Mouse (Mus musculus) retina, adult 2 months (tissue): ENCODE data around the gene Arhgef1.

Experiments used
- DNase-seq: peaks from one replicate; pipeline ENCODE4 v3.0.0-alpha.2; 2012; ENCODE audit warnings: low read depth, low spot score

Gene Arhgef1

GRCm38 (mm10) chr7:24944257-24944950 is 41.7 kb downstream of the Arhgef1 start, which contains the start of gene Gm4881:
Gm4881 (minus strand) TSS chr7:24944494.
- no peak for DNase-seq

GRCm38 (mm10) chr7:24947316-24948048 is 44.8 kb downstream of the Arhgef1 start:
- no peak for DNase-seq

GRCm38 (mm10) chr7:24948774-24949173 is 46.1 kb downstream of the Arhgef1 start:
- no peak for DNase-seq

- DNase-seq: peak; percentile 30
Measured at GRCm38 (mm10) chr7:24949958-24950623, 47.4 kb downstream of the Arhgef1 start.

- DNase-seq: no peak
Measured at GRCm38 (mm10) chr7:24953966-24954365, 51.3 kb downstream of the Arhgef1 start.

- DNase-seq: no peak
Measured at GRCm38 (mm10) chr7:24954450-24954849, 51.7 kb downstream of the Arhgef1 start.

- no peak for DNase-seq
Measured at GRCm38 (mm10) chr7:24955226-24955625, 52.5 kb downstream of the Arhgef1 start.

- DNase-seq: no peak
Measured at GRCm38 (mm10) chr7:24964288-24964687, 61.6 kb downstream of the Arhgef1 start.

- DNase-seq: peak; percentile 63
Measured at GRCm38 (mm10) chr7:24964897-24965535, 62.3 kb downstream of the Arhgef1 start.

GRCm38 (mm10) chr7:24967966-24968365 is 65.3 kb downstream of the Arhgef1 start:
- no peak for DNase-seq

GRCm38 (mm10) chr7:24968463-24968862 is 65.8 kb downstream of the Arhgef1 start:
- DNase-seq: no peak

- DNase-seq: no peak
Measured at GRCm38 (mm10) chr7:24969805-24970204, 67.1 kb downstream of the Arhgef1 start.

- DNase-seq: no peak
Measured at GRCm38 (mm10) chr7:24970341-24970740, 67.6 kb downstream of the Arhgef1 start.

- peak; percentile 61 for DNase-seq
Measured at GRCm38 (mm10) chr7:24971261-24971971, 68.7 kb downstream of the Arhgef1 start.

GRCm38 (mm10) chr7:24971972-24972893 is 69.5 kb downstream of the Arhgef1 start, which contains the start of gene Rabac1:
Rabac1 (minus strand) TSS chr7:24972754.
- DNase-seq: peak; percentile 92

GRCm38 (mm10) chr7:24973208-24973607 is 70.5 kb downstream of the Arhgef1 start:
- no peak for DNase-seq

- no peak for DNase-seq
Measured at GRCm38 (mm10) chr7:24973902-24974301, 71.2 kb downstream of the Arhgef1 start.

- DNase-seq: peak; percentile 43
Measured at GRCm38 (mm10) chr7:24974893-24975595, 72.3 kb downstream of the Arhgef1 start.
